Mouse (Mus musculus) right cerebral cortex, postnatal 10 days (tissue): ENCODE data around the gene Etfa.

Source experiments
- DNase-seq, 2 experiments: peaks; one replicate each; pipeline ENCODE4 v3.0.0; 2021; ENCODE audit warnings: low spot score in 2 of 2

Etfa gene

DNA sequence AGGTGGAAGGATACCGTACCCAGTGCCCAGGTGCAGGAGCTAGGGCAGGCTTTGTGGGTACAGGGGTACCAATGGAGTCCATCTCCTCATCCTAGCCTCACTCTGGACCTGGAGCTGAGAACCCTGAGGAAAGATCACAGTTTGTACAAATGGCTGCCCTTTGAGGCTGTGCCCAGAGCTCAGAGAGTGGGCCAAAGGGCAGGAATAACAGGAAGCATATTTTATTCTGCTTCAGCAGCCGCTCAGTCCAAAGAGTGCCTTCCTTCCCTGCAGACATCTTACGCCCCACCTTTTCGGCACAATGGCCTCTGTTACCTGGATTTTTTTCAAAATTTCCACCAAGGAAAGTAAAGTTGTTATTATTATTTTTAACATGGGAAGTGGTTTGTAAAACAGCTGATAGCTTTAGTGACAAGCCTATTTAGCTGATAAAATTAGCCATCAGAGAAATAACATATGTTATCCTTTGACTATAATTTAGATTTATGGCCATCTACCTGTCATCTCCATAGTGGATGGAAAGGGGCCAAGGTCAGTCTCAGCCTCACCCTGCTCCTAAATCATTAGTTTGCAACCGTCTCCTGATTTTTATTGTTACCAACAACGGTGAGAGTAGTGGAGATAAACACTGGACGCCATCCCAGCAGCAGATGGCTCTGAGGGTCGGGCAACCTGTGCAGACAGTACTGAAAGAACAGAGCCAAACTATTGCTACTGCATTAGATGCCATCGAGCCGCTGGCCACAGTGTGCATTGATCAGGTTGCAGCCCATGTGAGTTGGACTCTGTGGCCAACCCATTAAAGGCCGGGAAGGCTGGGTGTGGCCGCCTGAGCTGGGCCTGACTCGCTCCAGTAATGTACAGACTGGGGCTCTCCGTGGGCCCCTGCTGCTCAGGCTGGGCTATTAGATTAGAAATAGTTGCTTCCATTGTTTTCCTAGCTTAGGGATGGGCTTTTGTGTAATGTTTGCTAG, 88.3 kb downstream of the Etfa start:
- DNase-seq: no peak

DNA sequence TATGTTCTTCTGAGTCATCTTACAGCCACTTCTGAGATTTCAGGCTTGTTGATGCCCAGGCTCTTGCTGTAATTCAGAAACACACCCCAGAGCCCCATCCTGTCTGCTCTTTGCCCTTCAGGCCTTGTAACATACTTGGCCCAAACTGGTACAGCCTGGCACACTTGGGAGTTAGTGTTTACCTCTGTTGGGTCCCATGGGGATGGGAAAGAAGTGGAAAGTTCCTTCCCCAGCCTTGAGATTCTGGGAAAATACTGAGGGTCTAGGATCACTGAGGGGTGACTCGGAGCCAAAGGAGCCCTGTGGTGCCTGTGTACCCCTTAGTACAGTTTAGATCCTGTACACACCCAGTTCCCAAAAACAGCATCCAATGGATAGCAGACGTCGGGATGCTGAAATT, 90.3 kb downstream of the Etfa start:
- no peak for DNase-seq

DNA sequence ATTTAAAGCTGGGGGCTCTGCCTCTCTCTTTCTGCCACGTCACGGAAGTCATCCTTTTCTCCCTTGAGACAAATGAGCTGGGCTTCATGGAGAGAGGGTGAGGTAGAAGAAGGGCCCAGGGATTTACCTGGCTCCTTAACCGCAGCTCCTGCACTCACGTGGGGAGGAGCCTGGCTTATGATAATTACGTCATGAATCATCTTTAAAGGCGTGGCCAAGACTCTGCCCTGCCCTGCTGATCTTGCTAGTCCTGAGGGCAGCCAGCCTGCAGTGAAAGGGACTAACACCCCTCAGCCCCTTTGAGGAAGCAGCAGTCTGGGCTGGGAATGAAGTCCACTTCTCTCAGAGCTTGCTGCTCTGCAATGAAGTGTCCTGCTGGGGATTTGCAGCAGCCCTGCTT, 100.9 kb downstream of the Etfa start:
- no peak for DNase-seq

DNA sequence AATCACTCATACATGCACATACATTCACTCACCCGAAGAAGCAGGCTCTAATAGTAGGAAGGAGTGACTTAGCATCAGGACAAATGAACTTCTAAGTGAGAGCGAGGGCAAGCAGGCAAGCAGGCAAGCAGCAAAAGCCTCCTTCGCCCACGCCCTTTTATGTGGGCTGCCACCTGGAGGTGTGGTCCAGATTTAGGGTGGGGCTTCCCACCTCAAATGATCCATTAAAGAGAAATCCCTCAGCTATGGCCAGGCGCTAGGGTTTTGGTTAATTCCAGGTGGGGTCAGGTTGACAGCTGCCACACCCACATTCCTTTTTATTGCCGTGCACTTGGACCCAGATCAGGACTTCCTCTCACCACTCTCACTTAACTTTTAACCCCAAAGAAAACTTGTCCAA, 101.6 kb downstream of the Etfa start:
- no peak for DNase-seq

DNA sequence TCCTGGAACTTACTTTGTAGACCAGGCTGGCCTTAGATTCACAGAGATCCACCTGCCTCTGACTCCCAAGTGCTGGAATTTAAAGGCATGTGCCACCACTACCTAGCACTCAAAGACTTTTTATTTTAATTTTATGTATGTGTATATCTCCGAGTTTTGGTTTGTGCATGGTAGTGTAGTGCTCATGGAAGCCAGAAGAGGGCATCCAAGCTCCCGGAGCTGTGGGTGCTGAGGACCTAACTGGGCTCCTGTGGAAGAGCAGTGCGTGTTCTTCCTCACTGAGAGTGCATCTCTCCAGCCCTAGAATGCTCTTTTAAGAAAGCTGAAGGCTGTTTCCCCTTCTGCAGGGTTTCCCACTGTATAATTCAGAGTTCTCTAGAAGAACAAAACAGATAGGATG, 102.2 kb downstream of the Etfa start:
- no peak for DNase-seq

DNA sequence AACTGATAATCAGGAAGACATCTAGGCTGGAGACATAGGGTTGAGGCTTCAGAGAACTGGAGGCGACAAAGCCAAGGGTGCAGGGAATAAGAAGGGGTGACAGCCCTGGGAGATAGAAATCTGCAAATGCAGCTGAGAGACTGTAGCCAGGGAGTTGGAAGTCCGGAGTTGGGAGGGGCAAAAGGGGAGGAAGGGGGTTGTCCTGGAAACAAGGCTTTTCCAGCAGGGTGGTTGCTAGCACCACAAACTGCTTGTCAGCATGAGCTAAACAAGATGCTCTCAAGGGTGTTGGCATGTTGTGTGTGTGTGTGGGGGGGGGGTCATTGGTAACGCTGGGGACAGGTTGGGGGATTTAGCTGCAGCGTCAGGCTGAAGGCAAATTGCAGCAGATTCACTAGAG, 103.2 kb downstream of the Etfa start:
- DNase-seq: peak; percentile 32 to 47

DNA sequence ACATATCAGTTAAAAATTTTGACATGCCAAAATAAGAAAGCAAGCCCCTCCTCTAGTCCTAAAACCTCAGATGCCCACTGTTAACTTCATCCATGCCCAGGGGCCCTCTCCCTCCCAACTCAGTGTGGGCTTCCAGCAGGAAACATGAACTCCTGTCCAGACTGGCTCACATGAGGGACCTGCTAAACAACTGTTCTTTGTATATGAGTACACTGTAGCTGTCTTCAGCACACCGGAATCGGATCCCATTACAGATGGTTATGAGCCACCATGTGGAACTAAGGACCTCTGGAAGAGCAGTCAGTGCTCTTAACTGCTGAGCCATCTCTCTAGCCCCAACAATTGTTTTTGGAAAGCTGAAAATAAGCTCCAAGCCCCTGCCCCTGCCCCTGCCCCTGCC, 105.3 kb downstream of the Etfa start:
- no peak for DNase-seq

DNA sequence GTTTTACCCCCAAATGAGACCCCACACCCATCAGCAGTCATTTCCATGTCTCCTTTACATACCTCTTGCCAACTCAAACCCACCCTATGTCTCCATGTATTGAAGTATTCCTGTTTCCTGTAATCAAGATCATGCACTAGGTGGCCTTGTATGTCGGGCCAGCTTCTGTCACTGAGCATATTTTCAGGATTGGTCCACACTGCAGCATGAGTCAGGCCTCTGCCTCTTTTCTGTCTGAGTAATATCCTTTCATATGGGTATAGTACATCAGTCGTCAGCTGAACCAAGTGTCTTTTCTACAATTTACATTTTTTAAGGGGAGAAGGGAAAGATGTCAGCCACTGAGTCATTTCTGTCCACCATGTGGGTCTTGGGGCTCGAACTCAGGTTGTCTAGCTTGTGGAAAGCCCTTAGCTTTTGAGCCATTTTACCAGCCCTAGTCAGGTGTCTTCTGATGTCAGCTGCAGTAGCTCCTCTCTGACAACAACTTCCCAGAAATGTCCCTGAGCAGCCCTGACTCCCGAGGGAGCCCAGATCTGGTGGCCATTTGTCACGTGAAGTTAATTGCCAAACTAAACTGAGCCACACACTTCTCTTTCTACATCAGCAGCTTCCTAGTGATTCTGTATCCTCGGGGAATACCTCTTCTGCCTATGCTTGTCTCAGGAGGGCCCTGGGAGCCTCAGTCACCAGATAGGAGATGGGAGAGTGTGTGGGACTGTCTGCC, 106.9 kb downstream of the Etfa start:
- no peak for DNase-seq
